Mouse (Mus musculus): Measurements from ENCODE around the gene Tesmin. TPM values are rescaled to one million over a fixed set of nuclear protein-coding genes. Genes with fewer than 3 reads are reported as not detected.

Tesmin gene
- polyA plus RNA-seq, 1 experiment from 2014 or later = 1.1 TPM

DNA sequence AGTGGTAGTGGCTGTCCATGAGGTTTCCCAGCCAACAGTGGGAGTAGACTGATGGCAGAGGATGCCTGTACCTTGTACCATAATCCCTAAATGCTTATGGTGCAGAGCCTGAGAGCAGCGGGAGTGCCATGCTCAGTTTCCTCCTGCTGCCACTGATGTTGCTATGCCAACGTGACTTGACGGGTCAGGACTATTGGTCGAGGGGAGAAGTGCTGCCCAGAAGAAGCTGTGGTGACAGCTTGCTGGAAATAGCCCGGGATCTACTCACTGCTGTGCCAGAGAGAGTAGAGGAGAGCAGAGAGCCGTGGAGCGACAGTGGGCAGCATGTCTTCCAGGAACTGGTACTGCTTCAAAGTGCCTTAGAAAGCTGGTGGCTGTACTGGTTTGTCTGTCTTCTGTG, 13.3 kb downstream of the Tesmin start:
- H3K4me2 ChIP-seq (replicated peaks; ENCODE audit: low read depth) = no peak overlapping the region
- H3K9me3 ChIP-seq (ENCODE audit: control insufficient read depth) = no peaks in the 10 kb centered on the region
- no peak for ATAC-seq
- no peak overlapping the region for H3K4me3 ChIP-seq (ENCODE audit: low read depth, low read length)
- H3K27me3 ChIP-seq (replicated peaks; ENCODE audit: control insufficient read depth, insufficient read depth, low read length) = no peaks in the 10 kb centered on the region
- H3K27ac ChIP-seq (ENCODE audit: low read depth, low read length) = no peak overlapping the region
- H3K36me3 ChIP-seq (ENCODE audit: control insufficient read depth, insufficient read depth) = no peaks in the 10 kb centered on the region
- 52% methylated on average over 7 of the region's 7 CpGs for WGBS
- H3K9ac ChIP-seq (ENCODE audit: low read depth, low read length) = no peak overlapping the region
- no peaks in the 10 kb centered on the region for H3K4me1 ChIP-seq (replicated peaks; ENCODE audit: control insufficient read depth, insufficient read depth, low read length)
- TF ChIP-seq CTCF (IDR thresholded peaks at IDR 0.05; ENCODE audit: low read depth) = no peak

DNA sequence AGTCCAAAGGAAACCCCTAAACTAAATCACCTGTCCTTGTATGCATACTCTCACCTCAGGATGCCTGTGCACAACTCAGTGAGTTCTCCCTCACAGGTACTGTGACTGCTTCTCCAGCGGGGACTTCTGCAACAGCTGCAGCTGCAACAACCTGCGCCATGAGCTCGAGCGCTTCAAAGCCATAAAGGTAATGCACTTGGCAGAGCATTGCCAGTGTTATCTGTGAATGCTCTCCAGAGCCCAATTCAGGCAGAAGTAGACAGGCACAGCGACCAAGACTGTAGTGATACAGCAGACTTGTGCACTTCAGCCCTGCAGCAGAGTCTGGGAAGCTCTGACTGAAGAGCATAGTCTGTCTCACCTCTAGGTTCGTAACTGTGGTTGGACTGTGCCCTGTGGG, 13.7 kb downstream of the Tesmin start:
- Histone ChIP-seq H3K9ac (ENCODE audit: low read depth, low read length) (no peak overlapping the region), H3K36me3 (ENCODE audit: control insufficient read depth, insufficient read depth) (no peaks in the 10 kb centered on the region), H3K4me3 (ENCODE audit: low read depth, low read length) (no peak overlapping the region), H3K27ac (ENCODE audit: low read depth, low read length) (no peak overlapping the region), H3K9me3 (ENCODE audit: control insufficient read depth) (no peaks in the 10 kb centered on the region), H3K4me1 (replicated peaks; ENCODE audit: control insufficient read depth, insufficient read depth, low read length) (no peaks in the 10 kb centered on the region), H3K4me2 (replicated peaks; ENCODE audit: low read depth) (no peak overlapping the region), H3K27me3 (replicated peaks; ENCODE audit: control insufficient read depth, insufficient read depth, low read length) (no peaks in the 10 kb centered on the region)
- WGBS = 62% methylated on average over 6 of the region's 6 CpGs
- ATAC-seq = no peak
- TF ChIP-seq CTCF (IDR thresholded peaks at IDR 0.05; ENCODE audit: low read depth) = no peak

DNA sequence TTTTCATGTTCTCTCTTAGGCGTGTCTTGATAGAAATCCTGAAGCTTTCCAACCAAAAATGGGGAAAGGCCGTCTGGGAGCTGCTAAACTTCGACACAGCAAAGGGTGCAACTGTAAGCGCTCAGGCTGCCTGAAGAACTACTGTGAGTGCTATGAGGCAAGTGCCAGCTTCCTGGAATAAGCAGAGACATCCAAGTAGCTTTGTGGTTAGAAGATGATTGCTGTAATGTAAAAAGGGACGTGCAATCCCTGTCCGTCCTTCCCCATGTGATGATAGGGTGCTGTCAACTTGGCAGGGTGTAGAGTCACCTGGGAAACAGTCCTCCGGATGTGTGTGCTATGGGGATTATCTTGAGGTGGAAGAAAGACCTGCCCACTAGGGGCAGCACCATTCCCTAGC, 15.4 kb downstream of the Tesmin start:
- 83% methylated on average over 7 of the region's 7 CpGs for WGBS

DNA sequence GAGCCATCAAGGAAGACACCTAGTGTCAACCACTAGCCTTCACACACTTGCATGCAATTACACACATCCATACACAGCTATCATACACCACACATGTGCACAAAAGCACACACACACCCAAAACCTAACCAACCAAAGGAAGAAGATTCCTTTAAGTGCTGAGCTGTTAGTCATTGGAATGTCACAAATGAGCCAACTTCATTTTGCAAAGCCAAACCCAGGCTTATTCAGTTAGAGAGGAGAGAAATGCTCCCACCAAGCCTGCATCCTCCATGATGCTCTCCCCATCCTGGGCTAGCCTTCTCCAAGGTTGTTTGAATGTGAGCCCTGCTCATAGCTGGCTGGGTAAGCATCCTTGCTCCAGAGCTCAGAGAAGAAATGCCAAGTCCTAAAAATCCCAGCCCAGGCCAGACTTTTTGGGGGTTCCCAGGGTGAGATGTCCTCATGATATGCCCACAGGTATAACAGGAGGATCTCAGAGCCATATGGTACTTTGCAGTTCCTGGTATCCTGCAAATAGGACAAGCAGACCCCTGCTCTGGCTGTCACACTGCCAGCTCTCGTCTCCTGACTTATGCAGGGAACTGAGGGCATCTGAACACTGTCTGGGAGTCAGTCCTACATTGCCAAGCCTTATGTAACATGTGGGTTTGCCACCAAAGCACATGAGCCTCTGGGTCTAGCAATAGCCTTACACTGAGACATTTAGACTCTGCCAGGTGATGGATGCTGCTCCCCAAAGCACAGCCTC, 17.0 kb downstream of the Tesmin start:
- H3K9me3 ChIP-seq (ENCODE audit: control insufficient read depth) = no peaks in the 10 kb centered on the region
- no peak overlapping the region for H3K4me2 ChIP-seq (replicated peaks; ENCODE audit: low read depth)
- no peak overlapping the region for H3K4me3 ChIP-seq (ENCODE audit: low read depth, low read length)
- no peak overlapping the region for H3K27ac ChIP-seq (ENCODE audit: low read depth, low read length)
- 53% methylated on average over 1 of the region's 1 CpGs for WGBS
- no peaks in the 10 kb centered on the region for H3K27me3 ChIP-seq (replicated peaks; ENCODE audit: control insufficient read depth, insufficient read depth, low read length)
- H3K9ac ChIP-seq (ENCODE audit: low read depth, low read length) = no peak overlapping the region
- ATAC-seq = no peak
- no peaks in the 10 kb centered on the region for H3K4me1 ChIP-seq (replicated peaks; ENCODE audit: control insufficient read depth, insufficient read depth, low read length)
- no peak for TF ChIP-seq CTCF (IDR thresholded peaks at IDR 0.05; ENCODE audit: low read depth)
- H3K36me3 ChIP-seq (ENCODE audit: control insufficient read depth, insufficient read depth) = no peaks in the 10 kb centered on the region

More for the DNA sequence above, 15.4 kb downstream of the Tesmin start:
- TF ChIP-seq CTCF (IDR thresholded peaks at IDR 0.05; ENCODE audit: low read depth) = peak; percentile 35; the same call in 1 of the 2 replicates
- H3K4me1 ChIP-seq (replicated peaks; ENCODE audit: control insufficient read depth, insufficient read depth, low read length) = no peaks in the 10 kb centered on the region
- no peaks in the 10 kb centered on the region for H3K27me3 ChIP-seq (replicated peaks; ENCODE audit: control insufficient read depth, insufficient read depth, low read length)
- no peak overlapping the region for H3K4me2 ChIP-seq (replicated peaks; ENCODE audit: low read depth)
- no peaks in the 10 kb centered on the region for H3K9me3 ChIP-seq (ENCODE audit: control insufficient read depth)
- no peak overlapping the region for H3K9ac ChIP-seq (ENCODE audit: low read depth, low read length)
- ATAC-seq = no peak
- H3K4me3 ChIP-seq (ENCODE audit: low read depth, low read length) = no peak overlapping the region
- no peaks in the 10 kb centered on the region for H3K36me3 ChIP-seq (ENCODE audit: control insufficient read depth, insufficient read depth)
- H3K27ac ChIP-seq (ENCODE audit: low read depth, low read length) = no peak overlapping the region

DNA sequence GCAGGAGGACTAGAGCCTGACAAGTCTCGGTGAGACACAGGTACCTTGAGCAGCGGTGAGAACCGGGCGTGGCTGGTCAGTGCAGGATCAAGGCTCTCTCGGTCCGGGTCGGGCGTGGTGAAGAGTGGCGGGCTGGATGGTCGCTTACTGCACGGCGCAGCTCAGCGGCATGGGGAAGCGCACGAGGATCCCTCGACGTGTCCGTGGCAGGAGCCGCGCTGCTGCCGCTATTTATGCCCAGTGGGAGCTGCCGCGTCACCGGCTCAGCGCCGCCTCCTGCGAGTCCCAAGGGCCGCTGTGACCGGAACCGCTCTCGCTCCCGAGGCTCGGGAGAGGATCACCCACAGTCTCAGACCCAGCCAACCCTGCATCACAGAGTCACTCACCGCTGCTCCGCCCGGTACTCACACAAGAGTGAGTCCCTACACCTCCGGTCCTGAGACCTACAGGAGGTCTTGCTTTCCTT, 25.6 kb downstream of the Tesmin start, which contains the start of gene Gal:
Gene Gal, minus strand, starts transcription at position 277 of the 466 bp plus-strand sequence.
- Histone ChIP-seq H3K4me3 (ENCODE audit: low read depth, low read length) (peak within 1 kb of the TSS; percentile 19), H3K27me3 (replicated peaks; ENCODE audit: control insufficient read depth, insufficient read depth, low read length) (peaks cover 29% of the 10 kb centered on the region), H3K36me3 (ENCODE audit: control insufficient read depth, insufficient read depth) (no peaks in the 10 kb centered on the region), H3K9ac (ENCODE audit: low read depth, low read length) (no peak within 1 kb of the TSS), H3K4me1 (replicated peaks; ENCODE audit: control insufficient read depth, insufficient read depth, low read length) (no peaks in the 10 kb centered on the region), H3K27ac (ENCODE audit: low read depth, low read length) (no peak within 1 kb of the TSS), H3K9me3 (ENCODE audit: control insufficient read depth) (no peaks in the 10 kb centered on the region), H3K4me2 (replicated peaks; ENCODE audit: low read depth) (peak within 1 kb of the TSS; percentile 55)
- WGBS = 2% methylated on average over 37 of the region's 37 CpGs
- ATAC-seq = 0 out of 2 replicates have a peak, but pooled peaks have one; percentile 34
- TF ChIP-seq CTCF (IDR thresholded peaks at IDR 0.05; ENCODE audit: low read depth) = no peak

DNA sequence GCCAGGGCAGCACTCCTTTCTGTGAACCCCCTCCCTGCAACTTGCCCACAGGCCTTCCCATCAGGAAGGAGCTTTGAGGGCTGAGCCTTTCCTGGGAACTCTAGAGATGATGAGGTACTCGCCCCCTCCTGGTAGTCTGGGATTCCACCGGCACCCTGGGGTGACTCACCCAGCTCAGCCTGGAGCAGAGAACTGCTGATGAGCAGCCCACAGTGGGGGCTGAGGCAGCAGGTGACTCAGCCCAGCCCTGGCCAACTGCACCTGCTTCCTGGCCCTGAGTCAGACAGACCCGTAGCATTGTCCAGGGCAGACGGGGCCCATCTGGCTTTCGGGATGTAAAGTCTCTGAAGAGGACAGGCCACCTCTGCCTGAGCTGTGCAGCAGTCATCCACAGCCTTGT, 30.6 kb downstream of the Tesmin start:
- TF ChIP-seq CTCF (IDR thresholded peaks at IDR 0.05; ENCODE audit: low read depth) = peak; percentile 31
- Histone ChIP-seq H3K4me2 (replicated peaks; ENCODE audit: low read depth) (no peak overlapping the region), H3K36me3 (ENCODE audit: control insufficient read depth, insufficient read depth) (no peaks in the 10 kb centered on the region), H3K27ac (ENCODE audit: low read depth, low read length) (no peak overlapping the region), H3K4me1 (replicated peaks; ENCODE audit: control insufficient read depth, insufficient read depth, low read length) (no peaks in the 10 kb centered on the region; the same call in 1 of the 2 replicates), H3K27me3 (replicated peaks; ENCODE audit: control insufficient read depth, insufficient read depth, low read length) (peaks cover 9% of the 10 kb centered on the region; the same call in 1 of the 2 replicates), H3K4me3 (ENCODE audit: low read depth, low read length) (no peak overlapping the region), H3K9ac (ENCODE audit: low read depth, low read length) (no peak overlapping the region), H3K9me3 (ENCODE audit: control insufficient read depth) (no peaks in the 10 kb centered on the region)
- no peak for ATAC-seq
- WGBS = 32% methylated on average over 5 of the region's 5 CpGs
